Mouse (Mus musculus): ENCODE measurements around the gene Myocd. TPM values are rescaled to one million over a fixed set of nuclear protein-coding genes. Genes with fewer than 3 reads are reported as not detected.

Gene Myocd
- polyA plus RNA-seq, 1 experiment from 2014 or later = 0.11 TPM

- H3K27ac ChIP-seq (ENCODE audit: low read length) = no peak overlapping the region
- peaks cover 18% of the 10 kb centered on the region for H3K27me3 ChIP-seq (ENCODE audit: control insufficient read depth, insufficient read depth, low read depth, low read length)
- H3K4me1 ChIP-seq (ENCODE audit: control insufficient read depth, low read depth, low read length) = no peaks in the 10 kb centered on the region
- no peaks in the 10 kb centered on the region for H3K9me3 ChIP-seq (replicated peaks; ENCODE audit: control insufficient read depth, low read length)
- H3K4me2 ChIP-seq (ENCODE audit: low read depth, low read length) = peak overlapping the region; percentile 56
- no peaks in the 10 kb centered on the region for H3K36me3 ChIP-seq (ENCODE audit: control insufficient read depth, insufficient read depth)
- 3% methylated on average over 48 of the region's 49 CpGs for WGBS (ENCODE audit: insufficient replicate concordance)
- no peak for ATAC-seq (ENCODE audit: low read depth)
- peak overlapping the region; percentile 42 for H3K9ac ChIP-seq (ENCODE audit: low read depth, low read length)
- peak overlapping the region; percentile 65 for H3K4me3 ChIP-seq (ENCODE audit: low read depth, low read length)
These were observed 107.7 kb downstream of the Myocd start for GRCm38 (mm10) chr11:65161881-65162766.

DNA sequence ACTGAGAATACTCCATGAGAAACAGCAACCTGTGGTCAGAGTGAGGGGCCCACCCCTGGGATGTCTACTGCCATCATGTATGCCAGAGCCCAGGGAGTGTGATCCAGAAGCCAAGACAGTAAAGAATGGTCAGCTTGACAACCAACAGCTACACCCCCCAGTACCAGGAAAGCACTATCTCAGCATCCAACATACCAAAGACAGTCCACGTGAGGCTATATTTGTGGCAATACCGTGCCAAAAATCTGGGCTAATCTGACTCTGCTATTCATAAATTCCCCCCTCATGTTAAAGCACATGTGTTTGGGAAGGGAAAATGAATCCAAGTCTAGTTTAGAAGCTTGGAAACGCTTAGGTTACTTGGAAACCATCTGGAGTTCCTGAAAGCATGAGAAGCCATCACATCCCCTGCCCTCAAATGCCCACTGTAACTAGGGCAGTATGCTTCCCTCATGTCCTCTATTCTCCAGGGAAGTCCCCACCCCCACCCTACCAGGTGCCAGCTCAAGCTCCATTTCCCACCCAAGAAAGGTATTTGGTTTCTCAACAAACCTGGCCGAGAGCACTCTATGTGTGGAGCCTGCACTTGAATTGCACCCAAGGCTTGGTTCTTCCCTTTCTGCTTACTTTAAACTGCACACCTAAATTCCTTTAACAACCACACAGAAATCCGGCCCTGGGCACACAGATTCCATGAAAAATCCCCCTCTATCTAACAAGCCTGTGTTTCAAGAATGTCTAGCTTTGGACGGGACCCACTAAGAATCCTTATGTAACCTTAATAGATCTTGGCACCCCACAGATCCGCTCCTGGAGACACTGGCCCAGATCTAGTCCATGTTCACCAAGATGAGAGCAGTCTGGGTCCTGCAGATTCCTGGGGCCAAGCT lies 108.6 kb downstream of the Myocd start:
- 40% methylated on average over 7 of the region's 7 CpGs for WGBS (ENCODE audit: insufficient replicate concordance)
- Histone ChIP-seq H3K27ac (ENCODE audit: low read length) (no peak overlapping the region), H3K4me1 (ENCODE audit: control insufficient read depth, low read depth, low read length) (no peaks in the 10 kb centered on the region), H3K9ac (ENCODE audit: low read depth, low read length) (no peak overlapping the region), H3K4me2 (ENCODE audit: low read depth, low read length) (no peak overlapping the region), H3K4me3 (ENCODE audit: low read depth, low read length) (no peak overlapping the region), H3K36me3 (ENCODE audit: control insufficient read depth, insufficient read depth) (no peaks in the 10 kb centered on the region), H3K27me3 (ENCODE audit: control insufficient read depth, insufficient read depth, low read depth, low read length) (peaks cover 18% of the 10 kb centered on the region), H3K9me3 (replicated peaks; ENCODE audit: control insufficient read depth, low read length) (no peaks in the 10 kb centered on the region)
- ATAC-seq (ENCODE audit: low read depth) = no peak

DNA sequence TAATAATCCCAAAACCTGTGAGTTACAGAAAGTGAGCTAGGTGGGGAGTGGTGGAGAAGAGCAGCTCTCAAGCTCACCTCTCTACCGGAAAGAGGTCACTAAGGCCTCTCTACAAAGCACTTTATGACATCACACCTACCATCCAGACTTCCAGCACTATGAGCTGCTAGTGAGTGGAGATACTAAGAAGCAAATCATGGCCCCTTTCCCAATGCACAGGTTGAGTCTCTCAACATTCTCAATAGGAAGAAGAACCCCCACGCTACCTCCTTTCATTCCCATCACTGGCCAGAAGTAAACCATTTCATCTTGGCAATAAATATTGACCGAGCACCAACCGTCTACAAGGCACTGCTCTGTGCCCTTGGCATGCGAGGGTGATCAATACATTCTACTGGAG lies 110.0 kb downstream of the Myocd start, which contains the start of gene 1700086D15Rik:
TSS of gene 1700086D15Rik (minus strand) at position 101 of the 400 bp plus-strand sequence.
- no peak for ATAC-seq (ENCODE audit: low read depth)
- no peaks in the 10 kb centered on the region for H3K9me3 ChIP-seq (replicated peaks; ENCODE audit: control insufficient read depth, low read length)
- H3K27ac ChIP-seq (ENCODE audit: low read length) = no peak within 1 kb of the TSS
- H3K9ac ChIP-seq (ENCODE audit: low read depth, low read length) = no peak within 1 kb of the TSS
- no peak within 1 kb of the TSS for H3K4me3 ChIP-seq (ENCODE audit: low read depth, low read length)
- H3K4me2 ChIP-seq (ENCODE audit: low read depth, low read length) = no peak within 1 kb of the TSS
- no peaks in the 10 kb centered on the region for H3K36me3 ChIP-seq (ENCODE audit: control insufficient read depth, insufficient read depth)
- H3K27me3 ChIP-seq (ENCODE audit: control insufficient read depth, insufficient read depth, low read depth, low read length) = peaks cover 18% of the 10 kb centered on the region
- 63% methylated on average over 5 of the region's 5 CpGs for WGBS (ENCODE audit: insufficient replicate concordance)
- no peaks in the 10 kb centered on the region for H3K4me1 ChIP-seq (ENCODE audit: control insufficient read depth, low read depth, low read length)

GRCm38 (mm10) chr11:65158658-65158990 lies 111.2 kb downstream of the Myocd start:
- ATAC-seq (ENCODE audit: low read depth) = no peak
- 72% methylated on average over 5 of the region's 5 CpGs for WGBS (ENCODE audit: insufficient replicate concordance)
- H3K27ac ChIP-seq (ENCODE audit: low read length) = no peak overlapping the region

DNA sequence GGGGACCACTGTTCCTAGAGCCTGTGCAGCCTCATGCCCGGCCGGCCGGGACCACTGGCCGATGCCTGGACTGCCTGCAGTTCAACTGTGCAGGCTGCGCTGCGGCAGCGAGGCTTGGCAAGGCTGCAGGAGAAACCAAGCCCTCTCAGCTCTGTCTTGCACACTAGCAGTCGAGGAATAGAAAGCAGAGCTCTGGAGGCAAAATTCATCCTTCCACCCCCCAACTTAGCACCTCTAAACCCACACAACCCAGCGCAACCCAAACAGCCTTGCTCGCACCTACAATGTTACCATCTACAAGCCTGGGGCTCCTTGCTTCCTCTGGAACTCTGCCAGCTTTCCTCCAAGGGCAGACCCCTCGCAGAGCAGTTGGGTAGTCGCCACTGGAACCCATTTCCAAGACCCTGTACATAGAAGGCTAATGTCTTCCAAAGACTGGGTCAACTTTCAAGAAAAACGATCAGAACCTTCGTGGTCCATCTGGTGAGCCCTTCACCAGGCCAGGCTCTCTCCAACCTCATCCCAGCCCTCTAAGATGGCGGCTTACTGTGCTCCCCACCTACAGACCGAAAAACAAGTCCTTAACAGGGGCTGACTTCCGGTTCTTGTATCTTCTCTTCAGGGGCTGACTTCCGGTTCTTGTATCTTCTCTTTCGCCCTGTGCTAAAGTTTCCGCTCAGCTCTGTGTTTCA lies 111.7 kb downstream of the Myocd start:
- WGBS (ENCODE audit: insufficient replicate concordance) = 71% methylated on average over 20 of the region's 20 CpGs
- no peak overlapping the region for H3K27ac ChIP-seq (ENCODE audit: low read length)
- no peaks in the 10 kb centered on the region for H3K4me1 ChIP-seq (ENCODE audit: control insufficient read depth, low read depth, low read length)
- ATAC-seq (ENCODE audit: low read depth) = no peak
- no peak overlapping the region for H3K4me2 ChIP-seq (ENCODE audit: low read depth, low read length)
- no peaks in the 10 kb centered on the region for H3K36me3 ChIP-seq (ENCODE audit: control insufficient read depth, insufficient read depth)
- H3K9ac ChIP-seq (ENCODE audit: low read depth, low read length) = no peak overlapping the region
- peaks cover 15% of the 10 kb centered on the region for H3K27me3 ChIP-seq (ENCODE audit: control insufficient read depth, insufficient read depth, low read depth, low read length)
- H3K9me3 ChIP-seq (replicated peaks; ENCODE audit: control insufficient read depth, low read length) = no peaks in the 10 kb centered on the region
- no peak overlapping the region for H3K4me3 ChIP-seq (ENCODE audit: low read depth, low read length)

More at GRCm38 (mm10) chr11:65158658-65158990, 111.2 kb downstream of the Myocd start:
- no peak overlapping the region for H3K4me3 ChIP-seq (ENCODE audit: low read depth, low read length)
- H3K9ac ChIP-seq (ENCODE audit: low read depth, low read length) = no peak overlapping the region
- no peak overlapping the region for H3K4me2 ChIP-seq (ENCODE audit: low read depth, low read length)
- H3K9me3 ChIP-seq (replicated peaks; ENCODE audit: control insufficient read depth, low read length) = no peaks in the 10 kb centered on the region
- H3K36me3 ChIP-seq (ENCODE audit: control insufficient read depth, insufficient read depth) = no peaks in the 10 kb centered on the region
- H3K4me1 ChIP-seq (ENCODE audit: control insufficient read depth, low read depth, low read length) = no peaks in the 10 kb centered on the region
- H3K27me3 ChIP-seq (ENCODE audit: control insufficient read depth, insufficient read depth, low read depth, low read length) = peaks cover 18% of the 10 kb centered on the region

- no peak overlapping the region for H3K27ac ChIP-seq (ENCODE audit: low read length)
- H3K27me3 ChIP-seq (ENCODE audit: control insufficient read depth, insufficient read depth, low read depth, low read length) = no peaks in the 10 kb centered on the region
- ATAC-seq (ENCODE audit: low read depth) = no peak
- no peak overlapping the region for H3K4me2 ChIP-seq (ENCODE audit: low read depth, low read length)
- H3K4me1 ChIP-seq (ENCODE audit: control insufficient read depth, low read depth, low read length) = no peaks in the 10 kb centered on the region
- H3K9me3 ChIP-seq (replicated peaks; ENCODE audit: control insufficient read depth, low read length) = no peaks in the 10 kb centered on the region
- H3K36me3 ChIP-seq (ENCODE audit: control insufficient read depth, insufficient read depth) = no peaks in the 10 kb centered on the region
- 69% methylated on average over 5 of the region's 5 CpGs for WGBS (ENCODE audit: insufficient replicate concordance)
- no peak overlapping the region for H3K9ac ChIP-seq (ENCODE audit: low read depth, low read length)
- no peak overlapping the region for H3K4me3 ChIP-seq (ENCODE audit: low read depth, low read length)
These were observed 116.8 kb downstream of the Myocd start for GRCm38 (mm10) chr11:65153006-65153405.

GRCm38 (mm10) chr11:65148441-65148840 lies 121.3 kb downstream of the Myocd start:
- H3K4me1 ChIP-seq (ENCODE audit: control insufficient read depth, low read depth, low read length) = no peaks in the 10 kb centered on the region
- no peaks in the 10 kb centered on the region for H3K9me3 ChIP-seq (replicated peaks; ENCODE audit: control insufficient read depth, low read length)
- no peak for ATAC-seq (ENCODE audit: low read depth)
- no peak overlapping the region for H3K27ac ChIP-seq (ENCODE audit: low read length)
- no peaks in the 10 kb centered on the region for H3K36me3 ChIP-seq (ENCODE audit: control insufficient read depth, insufficient read depth)
- no peaks in the 10 kb centered on the region for H3K27me3 ChIP-seq (ENCODE audit: control insufficient read depth, insufficient read depth, low read depth, low read length)
- H3K4me2 ChIP-seq (ENCODE audit: low read depth, low read length) = no peak overlapping the region
- no peak overlapping the region for H3K4me3 ChIP-seq (ENCODE audit: low read depth, low read length)
- no peak overlapping the region for H3K9ac ChIP-seq (ENCODE audit: low read depth, low read length)
- 62% methylated on average over 7 of the region's 7 CpGs for WGBS (ENCODE audit: insufficient replicate concordance)

GRCm38 (mm10) chr11:65142838-65143417 lies 126.9 kb downstream of the Myocd start:
- no peak overlapping the region for H3K4me3 ChIP-seq (ENCODE audit: low read depth, low read length)
- H3K36me3 ChIP-seq (ENCODE audit: control insufficient read depth, insufficient read depth) = no peaks in the 10 kb centered on the region
- 56% methylated on average over 4 of the region's 4 CpGs for WGBS (ENCODE audit: insufficient replicate concordance)
- H3K27me3 ChIP-seq (ENCODE audit: control insufficient read depth, insufficient read depth, low read depth, low read length) = no peaks in the 10 kb centered on the region
- no peak overlapping the region for H3K9ac ChIP-seq (ENCODE audit: low read depth, low read length)
- H3K4me1 ChIP-seq (ENCODE audit: control insufficient read depth, low read depth, low read length) = no peaks in the 10 kb centered on the region
- ATAC-seq (ENCODE audit: low read depth) = no peak
- no peak overlapping the region for H3K27ac ChIP-seq (ENCODE audit: low read length)
- no peaks in the 10 kb centered on the region for H3K9me3 ChIP-seq (replicated peaks; ENCODE audit: control insufficient read depth, low read length)
- no peak overlapping the region for H3K4me2 ChIP-seq (ENCODE audit: low read depth, low read length)
